Mouse (Mus musculus) layer of hippocampus, postnatal 36 days (tissue): ENCODE results near the gene Asb13. TPM values are rescaled to one million over a fixed set of nuclear protein-coding genes. Genes with fewer than 3 reads are reported as not detected.

Source experiments
- DNase-seq, 2 experiments: peaks; one replicate each; pipeline ENCODE4 v3.0.0; 2022
- total RNA-seq, 2 experiments: library from RNA; stranded (reverse); gene quantifications; 2 replicates each; pipeline ENCODE4 v1.2.3; 2021

Gene Asb13
- 10 to 100 TPM; 31.5 to 34.5 TPM for total RNA-seq

DNA sequence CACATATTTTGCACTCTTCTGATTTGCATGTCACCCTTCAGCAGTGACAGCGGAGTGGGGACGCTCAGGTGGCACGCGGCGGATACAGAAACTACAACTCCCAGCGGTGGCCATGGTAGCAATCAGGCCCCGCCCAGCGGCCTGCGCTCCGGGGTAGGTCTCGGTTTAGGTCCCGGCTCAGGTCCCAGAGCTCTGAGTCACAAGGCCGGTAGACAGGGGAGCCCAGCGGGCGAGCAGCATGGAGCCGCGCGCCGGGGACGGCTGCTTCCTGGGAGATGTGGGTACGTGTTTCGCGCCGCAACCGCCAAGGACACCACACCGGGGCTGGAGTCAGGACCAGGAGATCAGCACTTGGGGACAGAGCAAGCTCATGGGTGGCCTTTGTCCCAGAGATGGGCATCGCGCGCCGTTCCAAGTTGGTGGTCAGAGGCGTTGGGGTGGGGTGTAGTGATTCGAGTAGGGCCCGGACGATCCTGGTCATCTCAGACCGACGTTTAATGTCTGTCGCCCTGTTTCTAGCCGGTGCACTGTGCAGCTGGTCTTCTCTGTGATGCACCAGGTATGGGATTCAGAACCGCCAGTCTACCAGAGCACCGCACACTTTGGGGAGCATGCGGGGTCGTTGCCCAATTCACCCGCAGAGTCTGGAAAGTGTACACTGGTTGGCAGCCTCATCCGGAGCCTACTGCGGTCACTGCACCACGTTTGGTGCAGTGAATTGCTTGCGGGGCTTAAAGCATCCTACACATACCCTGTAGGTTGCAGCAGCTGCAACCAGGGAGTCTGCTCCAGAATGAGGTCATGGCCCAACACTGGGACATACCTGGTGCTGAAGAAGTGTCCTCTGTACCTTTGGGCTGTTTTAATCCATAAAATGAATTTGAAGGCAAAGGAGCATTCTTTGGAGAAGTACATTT lies at the start of gene Asb13:
Gene Asb13 (plus strand): TSS at position 138 of the 917 bp plus-strand sequence.
- peak; percentile 79 to 85 for DNase-seq

GRCm38 (mm10) chr13:3590789-3591188 lies 43.0 kb upstream of the Asb13 start:
- no peak for DNase-seq

GRCm38 (mm10) chr13:3594311-3594710 lies 39.5 kb upstream of the Asb13 start:
- DNase-seq: no peak

- DNase-seq: no peak
Measured at GRCm38 (mm10) chr13:3596232-3596631, 37.6 kb upstream of the Asb13 start.

GRCm38 (mm10) chr13:3609780-3610117 lies 24.1 kb upstream of the Asb13 start:
- DNase-seq: no peak

- peak in 1 of 2 experiments; percentile 9 for DNase-seq
Measured at GRCm38 (mm10) chr13:3610118-3610794, 23.6 kb upstream of the Asb13 start.

GRCm38 (mm10) chr13:3610795-3611438 lies 22.9 kb upstream of the Asb13 start, which contains the start of gene Fam208b:
Fam208b (minus strand) TSS chr13:3611108.
- DNase-seq: peak; percentile 97 to 98

GRCm38 (mm10) chr13:3627139-3627538 lies 6.7 kb upstream of the Asb13 start:
- no peak for DNase-seq

GRCm38 (mm10) chr13:3628102-3628501 lies 5.7 kb upstream of the Asb13 start:
- no peak for DNase-seq

DNA sequence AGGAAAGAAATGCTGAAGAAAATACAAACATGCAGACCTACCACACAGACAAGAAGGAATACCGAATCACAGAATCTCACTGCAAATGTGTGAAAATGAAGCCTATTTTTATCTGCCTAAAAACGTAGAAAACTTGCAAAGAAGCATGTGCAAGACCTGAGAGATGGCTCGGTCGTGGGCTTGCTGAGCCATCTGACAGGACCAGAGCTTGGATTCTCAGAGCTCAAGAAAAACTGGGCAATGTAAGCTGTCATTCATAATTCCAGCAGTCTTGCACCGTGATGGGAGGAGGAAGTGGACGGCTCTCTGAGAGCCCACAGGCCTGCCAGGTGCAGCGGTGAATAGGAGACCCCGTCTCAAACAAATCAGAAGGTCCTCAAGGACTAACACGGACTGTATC lies 1.3 kb upstream of the Asb13 start:
- DNase-seq: no peak

DNA sequence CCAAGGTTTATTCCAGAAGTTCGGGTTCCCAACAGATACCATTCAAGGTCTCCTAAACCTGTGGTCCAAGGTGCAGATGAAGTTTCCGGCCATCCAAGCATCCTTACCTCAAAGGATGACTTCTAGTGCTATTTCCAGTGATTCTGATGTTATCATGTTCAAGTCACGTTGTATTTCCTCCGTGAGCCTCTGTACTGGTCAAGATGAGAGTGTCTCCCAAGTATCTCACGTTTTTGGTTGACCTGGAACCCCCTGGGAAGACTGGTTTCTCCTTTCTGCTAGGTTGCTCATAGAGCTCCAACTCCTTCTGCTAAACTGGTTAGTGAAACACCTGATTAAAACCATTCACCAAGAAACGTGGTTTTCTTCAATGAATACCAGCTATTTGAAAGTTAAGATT lies 701 bp upstream of the Asb13 start:
- DNase-seq: no peak

DNA sequence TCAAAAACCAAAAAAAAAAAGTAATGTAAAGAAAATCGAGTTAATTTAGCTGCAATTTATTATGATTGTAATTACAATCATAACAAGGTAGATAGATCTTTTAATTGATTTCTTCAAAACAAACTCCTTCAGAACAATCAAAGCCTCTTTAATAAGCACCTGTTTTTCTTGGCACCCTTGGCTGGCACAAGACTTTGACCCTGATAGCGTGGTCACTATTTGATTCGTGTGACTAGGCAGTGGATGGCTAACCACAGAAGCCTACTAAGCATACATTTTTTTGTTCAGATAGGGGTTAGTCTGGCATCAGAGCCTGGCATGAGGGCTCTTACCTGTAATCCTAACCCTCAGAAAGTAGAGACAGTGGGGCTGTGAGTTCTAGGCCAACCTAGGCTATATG lies 1.2 kb downstream of the Asb13 start:
- no peak for DNase-seq

DNA sequence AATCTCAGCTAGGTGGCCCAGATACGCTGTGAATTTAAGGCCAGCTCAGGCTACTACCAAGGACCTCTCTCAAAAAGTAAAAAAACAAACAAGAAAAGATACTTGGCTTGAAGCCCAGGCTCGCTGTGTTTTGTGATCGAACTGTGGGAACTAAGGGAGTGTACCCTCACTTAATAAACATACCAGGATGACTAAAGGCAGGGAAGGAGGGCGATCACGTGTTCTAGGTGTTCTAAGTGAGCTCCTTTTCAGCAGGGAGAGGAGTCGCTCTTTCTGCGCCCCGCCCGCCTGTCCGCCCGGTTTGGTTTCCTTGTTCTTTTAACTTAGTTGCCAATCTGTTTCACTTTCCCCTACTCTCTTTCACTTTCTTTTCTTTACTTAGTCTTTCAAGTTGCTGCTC lies 3.0 kb downstream of the Asb13 start:
- no peak for DNase-seq

DNA sequence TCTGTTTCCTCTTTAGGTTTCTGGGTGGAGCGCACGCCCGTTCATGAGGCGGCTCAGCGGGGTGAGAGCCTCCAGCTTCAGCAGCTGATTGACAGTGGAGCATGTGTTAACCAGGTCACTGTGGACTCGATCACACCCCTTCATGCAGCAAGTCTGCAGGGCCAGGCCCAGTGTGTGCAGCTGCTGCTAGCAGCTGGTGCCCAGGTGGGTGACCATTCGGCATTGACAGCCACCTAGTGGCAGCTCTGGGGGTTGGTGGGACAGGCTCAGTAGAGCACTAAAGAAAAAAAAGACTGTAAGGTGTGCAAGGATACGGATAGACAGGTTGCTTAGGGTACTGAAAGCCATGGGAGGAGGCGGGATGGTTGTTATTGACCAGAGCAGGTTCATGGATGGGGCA lies 8.2 kb downstream of the Asb13 start:
- DNase-seq: no peak

- no peak for DNase-seq
Measured at GRCm38 (mm10) chr13:3642538-3642937, 8.7 kb downstream of the Asb13 start.

DNA sequence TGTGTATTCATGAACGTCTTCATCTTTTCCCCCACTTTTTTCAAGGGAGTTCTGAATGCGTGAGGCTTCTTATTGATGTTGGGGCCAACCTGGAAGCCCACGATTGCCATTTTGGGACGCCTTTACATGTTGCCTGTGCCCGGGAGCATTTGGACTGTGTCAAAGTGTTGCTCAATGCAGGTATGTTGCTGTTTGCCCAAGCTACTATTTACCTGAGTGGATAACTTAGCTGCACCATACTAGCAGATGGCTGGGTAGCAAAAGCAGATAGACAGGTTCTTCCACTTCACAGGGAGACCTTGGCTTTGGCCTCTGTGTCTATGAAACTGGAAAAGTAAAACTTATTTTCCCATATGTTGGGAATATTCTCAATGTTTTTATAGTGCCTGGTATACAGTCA lies 11.0 kb downstream of the Asb13 start:
- no peak for DNase-seq

- no peak for DNase-seq
Measured at GRCm38 (mm10) chr13:3645919-3646318, 12.1 kb downstream of the Asb13 start.

GRCm38 (mm10) chr13:3646566-3646965 lies 12.7 kb downstream of the Asb13 start:
- no peak for DNase-seq

DNA sequence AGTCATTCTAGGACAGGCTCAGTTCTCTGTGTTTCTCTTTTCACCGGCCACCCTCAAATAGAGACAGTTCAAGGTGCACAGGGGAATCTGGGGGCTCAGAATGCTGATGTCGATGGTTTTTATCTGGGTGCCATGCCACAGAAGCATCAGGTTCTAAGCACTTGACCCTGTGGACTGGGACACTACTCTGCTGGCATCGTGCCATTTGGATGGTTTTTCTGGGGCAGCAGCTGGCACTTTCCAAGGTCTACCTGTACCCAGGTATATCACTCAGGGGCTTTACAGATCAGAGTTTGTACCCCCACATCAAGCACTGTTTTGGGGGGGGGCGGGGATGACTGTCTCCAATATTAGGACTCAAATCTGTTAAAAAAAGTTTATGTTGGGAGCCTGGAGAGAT lies 16.7 kb downstream of the Asb13 start:
- DNase-seq: no peak

DNA sequence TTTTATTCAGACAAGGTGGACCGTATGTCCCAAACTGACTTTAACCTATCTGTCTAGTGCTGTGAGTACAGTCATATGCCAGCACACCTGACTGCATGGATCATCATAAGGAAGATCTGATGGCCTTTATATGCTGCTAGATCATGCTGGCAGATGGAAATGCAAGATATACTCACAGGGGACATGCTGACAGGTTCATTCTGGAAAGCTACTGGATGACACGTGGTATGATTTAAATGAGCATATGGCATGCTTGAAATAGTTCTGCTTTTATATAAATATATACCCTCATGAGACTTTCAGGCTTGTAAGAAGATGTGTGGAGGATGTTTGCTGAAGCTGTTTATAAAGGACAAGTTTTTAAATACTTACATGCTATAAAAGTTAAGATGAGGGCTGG lies 20.6 kb downstream of the Asb13 start:
- DNase-seq: no peak

DNA sequence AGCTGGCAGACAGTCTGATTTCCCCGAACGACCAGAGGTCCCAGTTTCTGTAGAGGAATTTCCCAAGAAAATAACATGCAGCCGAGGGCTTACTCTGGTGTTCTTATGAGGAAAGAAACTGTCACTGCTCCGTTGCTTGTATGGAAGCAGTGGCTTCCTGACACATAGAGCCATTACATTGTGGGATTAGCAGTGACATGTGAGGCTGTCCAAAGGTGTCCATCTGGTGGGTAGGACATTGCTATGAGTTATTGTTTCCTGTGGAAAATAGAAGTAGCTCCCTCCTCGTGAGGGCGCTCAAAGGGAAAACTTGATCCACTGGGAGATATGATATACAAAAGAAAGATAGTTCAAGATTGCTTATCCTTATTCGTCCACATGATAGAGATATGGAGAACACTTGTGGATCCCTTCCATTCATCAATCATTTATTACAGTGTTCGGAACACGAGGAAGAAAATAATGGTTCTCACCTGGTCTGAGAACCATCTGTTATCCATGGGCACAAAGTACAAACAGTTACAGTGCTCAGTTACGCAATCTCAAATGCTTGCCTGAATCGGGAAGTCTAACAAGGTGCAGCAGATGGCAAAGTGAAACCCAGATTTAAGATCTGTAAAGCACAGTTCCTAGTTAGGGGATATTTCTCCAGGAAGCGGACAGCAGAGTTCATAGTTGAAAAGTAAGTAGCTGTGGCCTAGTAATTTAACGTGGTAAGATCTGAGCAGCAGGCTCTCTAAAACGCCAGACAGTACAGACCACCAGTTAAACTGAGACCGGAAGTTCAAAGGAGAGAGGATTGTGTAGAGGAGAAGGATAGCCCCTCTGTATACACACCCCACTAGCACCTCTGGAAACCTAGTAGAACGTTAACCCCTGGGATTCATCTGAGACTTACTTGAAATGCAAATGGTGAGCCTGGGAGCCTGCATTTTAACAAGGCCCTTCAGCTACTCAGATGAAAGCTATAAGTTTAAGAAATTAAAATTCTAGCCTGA lies 25.6 kb downstream of the Asb13 start:
- no peak for DNase-seq

GRCm38 (mm10) chr13:3664241-3664640 lies 30.4 kb downstream of the Asb13 start:
- DNase-seq: no peak
